Mouse (Mus musculus) Patski (cell line): Measurements from ENCODE around the gene Hsd3b7. TPM values are rescaled to one million over a fixed set of nuclear protein-coding genes. Genes with fewer than 3 reads are reported as not detected.

Source experiments
- ATAC-seq: fragments of 100-300 bp; one replicate; pipeline ENCODE4 v1.8.0; 2021
- CTCF ChIA-PET: fragments of 350-600 bp; sonication (Branson Sonifier 250); formaldehyde crosslinking; loops from one replicate; lab custom pipeline; 2022; ENCODE audit warnings: inconsistent platforms; lab: Charles Lee
- POLR2A ChIA-PET: fragments of 350-600 bp; sonication (Branson Sonifier 250); formaldehyde crosslinking; loops from one replicate; lab custom pipeline; 2022; ENCODE audit warnings: antibody characterized with exemption, inconsistent platforms; lab: Charles Lee
- DNase-seq: peaks from one replicate; pipeline ENCODE4 v3.0.0-alpha.2; 2011; ENCODE audit warnings: low read depth, low spot score
- H3K27me3 ChIP-seq: fragments of 371-371 bp; one replicate; pipeline ENCODE4 v1.5.1; 2021
- CTCF ChIP-seq: fragments of 100-300 bp; IDR thresholded peaks from one replicate; pipeline ENCODE4 v1.5.1; 2021
- in situ Hi-C: fragments of 300-500 bp; cut with MboI; formaldehyde crosslinking; loops from 3 replicates; pipeline ENCODE4 v1.11.1; 2018; ENCODE audit warnings: low pct_unique_long_range_greater_than_20kb, mixed read lengths
- polyA plus RNA-seq: library from polyadenylated mRNA; unstranded; gene quantifications from one replicate; pipeline ENCODE4 v1.2.3, GENCODE M21; 2021

Gene Hsd3b7
- 30.1 TPM for polyA plus RNA-seq

DNA sequence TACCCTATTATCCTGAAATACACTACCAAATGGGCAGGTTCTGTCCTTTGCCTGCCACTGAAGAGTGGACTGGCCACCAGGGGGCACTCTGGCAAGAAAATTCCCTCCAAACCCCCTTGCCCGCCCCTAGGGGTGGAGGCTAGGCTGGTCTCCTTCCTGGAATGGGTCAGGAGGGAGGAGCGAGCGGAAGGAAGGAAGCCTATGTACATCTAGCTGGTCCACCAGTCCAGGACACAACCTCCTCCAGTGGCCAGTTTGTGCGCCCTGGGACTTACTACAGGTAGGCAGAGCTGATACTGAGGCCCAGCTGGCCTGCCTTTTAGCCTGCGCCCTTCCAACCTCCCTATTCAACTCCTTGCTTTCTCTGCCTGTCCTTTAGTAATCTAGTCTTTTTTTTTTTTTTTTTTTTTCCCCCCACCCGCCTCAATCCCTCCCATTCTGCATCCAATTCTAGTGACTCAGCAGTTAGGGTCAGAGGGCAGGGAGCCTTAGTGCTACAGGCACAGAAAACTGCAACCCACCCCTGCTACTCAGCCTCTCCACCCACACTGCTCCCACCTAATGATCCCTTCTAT, at the start of gene Hsd3b7:
Gene Hsd3b7, plus strand, starts transcription at position 170 of the 575 bp plus-strand sequence.
- DNase-seq (peak; percentile 38), ATAC-seq (peak; percentile 74)
- H3K27me3 ChIP-seq, result no peaks in the 10 kb centered on the region
- CTCF ChIA-PET, result interaction anchor here (0.7 to 1.7 kb wide), 13 partner anchors 8 to 119 kb away, joined by 3 to 5 read pairs (median 3); partner anchors contain the start of genes Gm21974 and Vkorc1
- in situ Hi-C loops, result no loop called here
- no peak for TF ChIP-seq CTCF
- POLR2A ChIA-PET, result interaction anchor here (1.0 to 1.3 kb wide), 2 partner anchors 31 to 41 kb away, joined by 3 to 4 read pairs; partner anchors contain the start of gene Orai3

DNA sequence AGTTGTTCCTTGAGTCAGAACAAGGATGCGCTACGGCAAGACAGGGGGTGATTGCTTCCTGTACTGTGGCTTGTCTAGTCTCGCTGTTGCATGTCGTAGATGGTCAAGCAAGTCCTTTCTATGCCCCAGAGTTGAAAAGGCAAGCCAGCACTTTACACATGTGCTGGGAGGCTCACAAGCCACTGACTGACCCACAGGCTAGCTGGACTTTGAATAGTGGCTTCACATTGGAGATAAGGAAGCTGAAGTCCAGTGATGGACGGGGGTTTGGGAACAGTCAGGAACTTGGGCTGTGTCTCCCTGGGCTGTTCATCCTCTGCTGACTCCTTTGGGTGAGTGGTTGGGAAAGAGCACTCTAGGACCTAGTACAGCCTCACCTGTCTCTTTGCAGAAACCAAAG, 48.8 kb upstream of the Hsd3b7 start:
- DNase-seq, result no peak
- POLR2A ChIA-PET, result interaction anchor here (0.6 kb wide), 1 partner anchor 26 kb away, joined by 3 read pairs; no protein-coding TSS in a partner anchor

DNA sequence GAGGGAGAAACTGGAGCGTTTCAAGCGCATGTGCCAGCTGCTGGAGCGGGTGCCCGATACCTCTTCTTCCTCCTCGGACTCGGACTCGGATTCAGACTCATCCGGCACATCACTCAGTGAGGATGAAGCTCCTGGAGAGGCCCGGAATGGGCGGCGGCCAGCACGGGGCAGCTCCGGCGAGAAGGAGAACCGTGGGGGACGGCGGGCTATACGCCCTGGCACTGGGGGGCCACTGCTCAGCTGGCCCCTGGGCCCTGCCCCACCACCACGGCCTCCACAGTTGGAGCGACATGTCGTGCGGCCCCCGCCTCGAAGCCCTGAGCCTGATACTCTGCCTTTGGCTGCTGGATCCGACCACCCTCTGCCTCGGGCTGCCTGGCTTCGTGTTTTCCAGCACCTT, 48.3 kb upstream of the Hsd3b7 start:
- ChIA-PET CTCF (interaction anchor here (1.7 kb wide), 1 partner anchor 16 kb away, joined by 4 read pairs; no protein-coding TSS in a partner anchor), POLR2A (no interaction called here)
- H3K27me3 ChIP-seq, result no peaks in the 10 kb centered on the region
- TF ChIP-seq CTCF, result no peak
- DNase-seq (no peak), ATAC-seq (no peak)
- in situ Hi-C loops, result no loop called here

More for the DNA sequence above, 48.8 kb upstream of the Hsd3b7 start:
- TF ChIP-seq CTCF, result no peak
- CTCF ChIA-PET, result no interaction called here
- no peak for ATAC-seq
- H3K27me3 ChIP-seq, result no peaks in the 10 kb centered on the region
- in situ Hi-C loops, result no loop called here

DNA sequence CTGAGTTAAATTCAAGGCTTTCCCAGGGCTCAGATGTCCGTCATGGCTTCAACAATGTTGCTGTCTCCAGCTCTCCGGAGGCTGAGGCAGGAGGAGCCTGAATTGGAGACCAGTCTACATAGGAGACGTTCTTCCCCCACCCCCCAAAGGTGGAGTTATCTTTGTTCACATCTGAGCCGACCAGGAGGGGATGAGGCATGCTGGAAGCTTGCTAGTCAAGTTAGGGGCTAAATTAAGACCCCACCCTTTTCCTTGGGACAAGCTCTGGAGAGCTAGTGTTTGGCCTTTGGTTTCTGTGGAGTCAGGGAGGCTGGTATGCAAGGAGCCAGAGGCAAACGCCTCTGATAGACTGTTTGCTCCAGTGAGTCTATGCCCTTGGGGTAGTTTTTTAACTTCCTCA, 47.2 kb upstream of the Hsd3b7 start:
- CTCF ChIA-PET, result interaction anchor here (1.4 to 1.7 kb wide), 3 partner anchors 15 to 78 kb away, joined by 3 to 5 read pairs (median 4); no protein-coding TSS in a partner anchor
- POLR2A ChIA-PET, result interaction anchor here (1.3 to 1.4 kb wide), 2 partner anchors 11 to 17 kb away, joined by 4 to 8 read pairs; partner anchors contain the start of gene Orai3
- DNase-seq (no peak), ATAC-seq (no peak)
- no peaks in the 10 kb centered on the region for H3K27me3 ChIP-seq
- no peak for TF ChIP-seq CTCF
- in situ Hi-C loops, result no loop called here

DNA sequence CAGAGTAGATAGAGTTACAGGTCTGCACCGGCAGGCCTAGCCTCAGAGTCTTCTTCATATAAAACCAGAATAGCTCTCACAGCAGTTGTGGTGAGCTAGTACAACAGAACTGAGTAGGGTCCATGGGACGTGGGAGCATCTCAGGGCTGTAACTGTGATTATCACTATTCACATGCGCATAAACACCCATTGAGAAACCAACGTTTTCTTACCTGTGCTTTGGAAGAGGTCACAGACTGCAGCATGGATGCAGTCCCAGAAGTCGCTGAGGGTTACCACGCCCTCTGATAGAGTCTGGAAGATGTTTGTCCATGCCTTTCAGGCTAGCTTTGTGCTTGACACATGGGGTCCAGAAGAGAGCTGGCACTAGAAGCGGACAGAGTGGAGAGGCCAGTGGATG, 46.7 kb upstream of the Hsd3b7 start:
- CTCF ChIA-PET, result interaction anchor here (1.4 to 1.7 kb wide), 3 partner anchors 15 to 79 kb away, joined by 3 to 5 read pairs (median 4); no protein-coding TSS in a partner anchor
- no peak for TF ChIP-seq CTCF
- no peak for DNase-seq
- POLR2A ChIA-PET, result interaction anchor here (1.3 to 1.4 kb wide), 2 partner anchors 10 to 16 kb away, joined by 4 to 8 read pairs; partner anchors contain the start of gene Orai3
- no peak for ATAC-seq
- H3K27me3 ChIP-seq, result no peaks in the 10 kb centered on the region
- in situ Hi-C loops, result no loop called here

DNA sequence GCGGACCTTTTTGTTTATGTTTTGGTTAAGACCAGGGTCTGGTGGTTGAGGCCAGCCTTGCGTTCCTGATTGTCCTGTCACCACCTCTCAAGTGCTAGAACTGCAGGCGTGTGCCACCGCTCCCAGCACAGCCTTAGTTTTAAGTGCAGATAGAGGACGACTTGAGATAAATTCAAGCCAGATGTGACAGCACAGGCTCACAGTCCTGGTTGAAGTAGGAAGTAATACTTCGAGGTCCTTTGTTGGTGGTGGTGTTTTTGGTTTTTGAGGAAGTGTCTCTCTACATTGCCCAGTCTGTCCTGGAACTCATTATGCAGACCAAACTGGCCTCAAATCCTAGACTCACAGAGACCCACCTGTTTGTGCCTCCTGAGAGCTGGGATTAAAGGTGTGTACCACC, 40.7 kb upstream of the Hsd3b7 start:
- DNase-seq (no peak), ATAC-seq (no peak)
- CTCF ChIA-PET, result interaction anchor here (0.9 to 1.8 kb wide), 3 partner anchors 9 to 85 kb away, joined by 3 to 7 read pairs (median 4); no protein-coding TSS in a partner anchor
- H3K27me3 ChIP-seq, result no peaks in the 10 kb centered on the region
- TF ChIP-seq CTCF, result no peak
- POLR2A ChIA-PET, result no interaction called here
- in situ Hi-C loops, result no loop called here

DNA sequence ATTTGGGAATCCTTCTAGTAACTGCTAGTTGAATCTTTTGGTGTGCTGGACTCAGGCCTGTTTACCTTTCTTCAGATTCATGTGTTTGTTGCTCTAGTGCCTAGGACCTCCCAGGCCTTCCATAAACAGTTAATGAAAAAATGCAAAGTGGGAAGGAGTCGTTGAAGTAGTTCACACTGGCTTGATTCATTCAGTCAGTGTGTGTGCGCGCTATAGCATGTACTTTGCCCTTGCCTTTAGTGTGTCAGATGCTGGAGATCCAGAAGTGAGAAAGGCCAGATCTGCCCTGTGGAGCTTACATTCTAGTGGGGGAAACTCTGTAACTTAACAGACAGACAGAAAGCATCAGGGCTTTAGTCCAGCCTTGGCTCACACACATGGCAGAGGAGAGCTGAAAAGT, 39.9 kb upstream of the Hsd3b7 start:
- CTCF ChIA-PET, result interaction anchor here (0.8 to 1.8 kb wide), 4 partner anchors 8 to 92 kb away, joined by 3 to 7 read pairs (median 4); no protein-coding TSS in a partner anchor
- H3K27me3 ChIP-seq, result no peaks in the 10 kb centered on the region
- in situ Hi-C loops, result no loop called here
- no peak for ATAC-seq
- no peak for TF ChIP-seq CTCF
- POLR2A ChIA-PET, result interaction anchor here (0.6 kb wide), 1 partner anchor 252 kb away, joined by 5 read pairs; no protein-coding TSS in a partner anchor
- no peak for DNase-seq

DNA sequence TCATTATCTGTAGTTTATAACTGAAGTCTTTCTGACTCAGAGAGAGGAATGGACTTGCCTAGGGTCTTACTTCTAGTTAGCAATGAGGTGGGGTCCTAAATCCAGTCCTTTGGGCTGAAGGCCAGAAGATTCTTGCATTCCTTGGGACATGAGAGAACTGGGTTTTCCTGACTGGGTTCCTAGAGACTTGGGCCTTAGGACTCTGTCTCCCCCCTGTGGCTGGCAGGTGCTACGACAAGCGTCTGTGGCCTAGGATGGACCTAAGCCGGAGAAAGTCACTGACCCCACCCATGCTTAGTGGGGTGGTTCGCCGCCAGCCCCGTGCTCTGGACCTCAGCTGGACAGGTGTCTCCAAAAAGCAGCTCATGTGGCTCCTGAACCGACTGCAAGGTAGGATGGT, 39.4 kb upstream of the Hsd3b7 start:
- ChIA-PET CTCF (interaction anchor here (0.8 to 1.8 kb wide), 3 partner anchors 10 to 92 kb away, joined by 3 to 7 read pairs (median 6); no protein-coding TSS in a partner anchor), POLR2A (interaction anchor here (0.6 kb wide), 1 partner anchor 253 kb away, joined by 5 read pairs; no protein-coding TSS in a partner anchor)
- no peaks in the 10 kb centered on the region for H3K27me3 ChIP-seq
- TF ChIP-seq CTCF, result peak; percentile 95
- in situ Hi-C loops, result no loop called here
- DNase-seq (no peak), ATAC-seq (peak; percentile 47)

DNA sequence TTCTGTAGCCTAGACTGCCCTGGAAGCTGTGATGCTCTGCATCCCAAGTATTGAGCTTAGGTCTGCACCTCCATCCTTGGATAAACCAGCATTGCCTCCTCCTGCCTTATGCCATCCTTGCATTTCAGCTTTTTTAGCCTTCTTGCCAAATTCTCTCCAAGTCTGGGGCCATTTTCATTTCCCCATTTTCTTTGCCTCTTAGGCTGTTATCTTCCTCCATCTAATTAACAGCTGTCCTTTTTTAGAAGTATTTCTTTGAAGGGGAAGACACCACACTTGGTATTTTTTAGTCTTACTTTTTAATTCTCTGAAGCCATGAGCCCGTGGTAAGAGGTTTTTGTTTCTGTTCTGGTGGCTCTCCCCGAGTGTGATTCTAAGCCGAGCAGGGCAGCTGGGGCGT, 36.8 kb upstream of the Hsd3b7 start:
- H3K27me3 ChIP-seq, result no peaks in the 10 kb centered on the region
- ATAC-seq (no peak), DNase-seq (no peak)
- CTCF ChIA-PET, result interaction anchor here (0.8 to 2.1 kb wide), 3 partner anchors 9 to 89 kb away, joined by 3 to 12 read pairs (median 4); no protein-coding TSS in a partner anchor
- POLR2A ChIA-PET, result interaction anchor here (0.6 to 2.2 kb wide), 2 partner anchors 10 to 48 kb away, joined by 4 to 8 read pairs; no protein-coding TSS in a partner anchor
- in situ Hi-C loops, result no loop called here
- no peak for TF ChIP-seq CTCF

DNA sequence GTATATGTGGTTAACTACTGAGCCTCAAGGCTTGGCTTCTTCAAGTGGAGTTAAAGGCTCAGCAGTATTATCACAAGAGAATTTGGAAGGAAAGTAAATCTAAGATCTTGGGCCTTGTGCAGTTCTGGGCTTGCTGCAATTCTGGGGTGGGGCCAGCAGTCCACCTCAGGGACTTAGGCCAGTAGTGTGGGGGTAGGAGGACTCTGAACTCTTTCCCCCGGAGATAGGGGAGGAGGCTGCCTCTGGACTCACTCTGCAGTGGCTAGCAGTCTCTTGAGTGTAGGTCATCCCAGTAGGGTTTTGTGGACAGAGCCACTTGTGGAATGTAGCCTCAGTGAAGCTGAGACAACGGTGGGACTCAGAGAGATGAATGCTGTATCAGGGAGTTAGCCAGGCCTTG, 34.6 kb upstream of the Hsd3b7 start:
- ChIA-PET CTCF (no interaction called here), POLR2A (no interaction called here)
- no peak for TF ChIP-seq CTCF
- H3K27me3 ChIP-seq, result no peaks in the 10 kb centered on the region
- no peak for DNase-seq
- in situ Hi-C loops, result no loop called here
- ATAC-seq, result no peak
